Mouse (Mus musculus) neural tube, embryonic 13.5 days (tissue): ENCODE data around the gene Sox6. TPM values are rescaled to one million over a fixed set of nuclear protein-coding genes. Genes with fewer than 3 reads are reported as not detected.
"Not testable (repeated sequence)": the region's sequence is repeated elsewhere in the genome, so short reads cannot be mapped to it uniquely, and the experiment has no call there.

Experiments used
- ATAC-seq: fragments of 200-750 bp; cut with Nextera tagmentation; 2 replicates; pipeline ENCODE4 v1.8.0; 2017; ENCODE audit warnings: low read depth, mild to moderate bottlenecking, moderate TSS enrichment, moderate library complexity
- H3K27ac ChIP-seq: fragments of 300-500 bp; sonication (generic); replicated peaks from 2 replicates; pipeline ENCODE4 v1.5.1; 2015; ENCODE audit warnings: moderate library complexity, mild to moderate bottlenecking, inconsistent platforms
- H3K27me3 ChIP-seq: fragments of 300-500 bp; sonication (generic); 2 replicates; pipeline ENCODE4 v1.6.1; 2015; ENCODE audit warnings: mild to moderate bottlenecking, inconsistent platforms
- H3K36me3 ChIP-seq: fragments of 300-500 bp; sonication (generic); 2 replicates; pipeline ENCODE4 v1.6.1; 2015; ENCODE audit warnings: mild to moderate bottlenecking, inconsistent platforms
- H3K4me1 ChIP-seq: fragments of 300-500 bp; sonication (generic); replicated peaks from 2 replicates; pipeline ENCODE4 v1.6.1; 2015; ENCODE audit warnings: inconsistent platforms
- H3K4me2 ChIP-seq: fragments of 300-500 bp; sonication (generic); 2 replicates; pipeline ENCODE4 v1.6.1; 2015; ENCODE audit warnings: inconsistent platforms, mild to moderate bottlenecking, moderate library complexity
- H3K4me3 ChIP-seq: fragments of 300-500 bp; sonication (generic); 2 replicates; pipeline ENCODE4 v1.5.1; 2015; ENCODE audit warnings: mild to moderate bottlenecking, inconsistent platforms
- H3K9ac ChIP-seq: fragments of 300-500 bp; sonication (generic); 2 replicates; pipeline ENCODE4 v1.6.1; 2015; ENCODE audit warnings: moderate library complexity, mild to moderate bottlenecking, inconsistent platforms
- H3K9me3 ChIP-seq: fragments of 300-500 bp; sonication (generic); 2 replicates; pipeline ENCODE4 v1.6.1; 2016; ENCODE audit warnings: inconsistent platforms
- WGBS: fragments of 180-500 bp; shearing (Covaris S2); methylation state at CpG from one replicate; pipeline ENCODE4 v1.1.7; 2015; 5-methylcytosine and 5-hydroxymethylcytosine counted together
- polyA plus RNA-seq: library from polyadenylated mRNA; unstranded; fragments of >200 nt; fragmentation: Nextera tagmentation; extraction: Ambion mirVana; gene quantifications from 2 replicates; pipeline ENCODE4 v1.2.1, GENCODE M21; 2015

Gene Sox6
- 46.1 and 50.7 TPM in 2 replicates for polyA plus RNA-seq

- Histone ChIP-seq H3K9me3 (no peaks in the 10 kb centered on the region), H3K27ac (peak within 1 kb of the TSS; percentile 66), H3K4me2 (peak within 1 kb of the TSS; percentile 100), H3K9ac (peak within 1 kb of the TSS; percentile 66), H3K27me3 (peaks cover 71% of the 10 kb centered on the region), H3K4me1 (peaks cover 48% of the 10 kb centered on the region), H3K4me3 (peak within 1 kb of the TSS; percentile 47), H3K36me3 (no peaks in the 10 kb centered on the region)
- 0% methylated on average over 11 of the region's 11 CpGs for WGBS
- no peak for ATAC-seq
Measured at GRCm38 (mm10) chr7:116038511-116038910, at the start of gene Sox6. Sox6 (minus strand) TSS chr7:116038796.

- H3K27me3 ChIP-seq, H3K4me3 ChIP-seq, H3K4me1 ChIP-seq, H3K9me3 ChIP-seq, H3K4me2 ChIP-seq, H3K27ac ChIP-seq, ATAC-seq, H3K9ac ChIP-seq, H3K36me3 ChIP-seq: not testable (repeated sequence)
- 95% methylated on average over 11 of the region's 11 CpGs for WGBS
Measured at GRCm38 (mm10) chr7:116084366-116084765, 45.8 kb upstream of the Sox6 start, which contains the start of gene Gm4353. Gm4353 (minus strand) TSS chr7:116084635.

- H3K27me3 ChIP-seq: no peaks in the 10 kb centered on the region
- H3K36me3 ChIP-seq: no peaks in the 10 kb centered on the region
- no peak for ATAC-seq
- WGBS: 62% methylated on average over 1 of the region's 1 CpGs
- H3K9me3 ChIP-seq: no peaks in the 10 kb centered on the region
- H3K9ac ChIP-seq: no peak overlapping the region
- no peaks in the 10 kb centered on the region for H3K4me1 ChIP-seq
- H3K27ac ChIP-seq: no peak overlapping the region
- no peak overlapping the region for H3K4me2 ChIP-seq
- H3K4me3 ChIP-seq: no peak overlapping the region
Measured at GRCm38 (mm10) chr7:116060739-116061138, 22.1 kb upstream of the Sox6 start.

GRCm38 (mm10) chr7:116040470-116041019 is 1.9 kb upstream of the Sox6 start:
- Histone ChIP-seq H3K27me3 (peaks cover 52% of the 10 kb centered on the region), H3K9me3 (no peaks in the 10 kb centered on the region), H3K36me3 (no peaks in the 10 kb centered on the region), H3K4me3 (peak overlapping the region; percentile 47), H3K4me1 (peaks cover 33% of the 10 kb centered on the region), H3K9ac (no peak overlapping the region), H3K27ac (no peak overlapping the region), H3K4me2 (peak overlapping the region; percentile 100)
- WGBS: 15% methylated on average over 15 of the region's 15 CpGs
- ATAC-seq: no peak

GRCm38 (mm10) chr7:116039538-116040466 is 1.2 kb upstream of the Sox6 start:
- H3K36me3 ChIP-seq: no peaks in the 10 kb centered on the region
- WGBS: under 1% methylated on average over 48 of the region's 48 CpGs
- peak overlapping the region; percentile 100 for H3K4me2 ChIP-seq
- peak overlapping the region; percentile 47 for H3K4me3 ChIP-seq
- peaks cover 59% of the 10 kb centered on the region for H3K27me3 ChIP-seq
- no peaks in the 10 kb centered on the region for H3K9me3 ChIP-seq
- peak overlapping the region; percentile 66 for H3K27ac ChIP-seq
- H3K4me1 ChIP-seq: peaks cover 35% of the 10 kb centered on the region
- ATAC-seq: peak; percentile 93
- H3K9ac ChIP-seq: peak overlapping the region; percentile 66

- H3K9me3 ChIP-seq: no peaks in the 10 kb centered on the region
- no peaks in the 10 kb centered on the region for H3K36me3 ChIP-seq
- H3K4me2 ChIP-seq: peak within 1 kb of the TSS; percentile 100
- peak within 1 kb of the TSS; percentile 47 for H3K4me3 ChIP-seq
- peak; percentile 17; the same call in 1 of the 2 replicates for ATAC-seq
- WGBS: under 1% methylated on average over 11 of the region's 11 CpGs
- peak within 1 kb of the TSS; percentile 66 for H3K9ac ChIP-seq
- peaks cover 64% of the 10 kb centered on the region for H3K27me3 ChIP-seq
- peaks cover 42% of the 10 kb centered on the region for H3K4me1 ChIP-seq
- peak within 1 kb of the TSS; percentile 66 for H3K27ac ChIP-seq
Measured at GRCm38 (mm10) chr7:116039196-116039537, 571 bp upstream of the Sox6 start, which contains the start of gene 1110004F10Rik. 1110004F10Rik (plus strand) TSS chr7:116039397.

- Histone ChIP-seq H3K9me3 (no peaks in the 10 kb centered on the region), H3K27me3 (peaks cover 74% of the 10 kb centered on the region), H3K36me3 (no peaks in the 10 kb centered on the region), H3K9ac (peak overlapping the region; percentile 45; the same call in 1 of the 2 replicates), H3K27ac (no peak overlapping the region), H3K4me3 (peak overlapping the region; percentile 47), H3K4me2 (peak overlapping the region; percentile 100), H3K4me1 (peaks cover 52% of the 10 kb centered on the region)
- ATAC-seq: no peak
- 2% methylated on average over 13 of the region's 13 CpGs for WGBS
Measured at GRCm38 (mm10) chr7:116038024-116038423, 572 bp downstream of the Sox6 start.

- Histone ChIP-seq H3K9me3 (no peaks in the 10 kb centered on the region), H3K27ac (no peak overlapping the region), H3K27me3 (peaks cover 74% of the 10 kb centered on the region), H3K9ac (peak overlapping the region; percentile 47; the same call in 1 of the 2 replicates), H3K4me2 (peak overlapping the region; percentile 100), H3K4me3 (peak overlapping the region; percentile 25), H3K4me1 (peaks cover 59% of the 10 kb centered on the region), H3K36me3 (no peaks in the 10 kb centered on the region)
- no peak for ATAC-seq
- WGBS: 22% methylated on average over 18 of the region's 18 CpGs
Measured at GRCm38 (mm10) chr7:116036591-116037555, 1.7 kb downstream of the Sox6 start.

GRCm38 (mm10) chr7:116035504-116035903 is 3.1 kb downstream of the Sox6 start:
- Histone ChIP-seq H3K9ac (no peak overlapping the region), H3K4me1 (peaks cover 69% of the 10 kb centered on the region), H3K27ac (no peak overlapping the region), H3K4me3 (0 out of 2 replicates have a peak overlapping the region, but pooled peaks have one; percentile 67), H3K36me3 (no peaks in the 10 kb centered on the region), H3K4me2 (peak overlapping the region; percentile 100), H3K9me3 (no peaks in the 10 kb centered on the region), H3K27me3 (peaks cover 69% of the 10 kb centered on the region)
- ATAC-seq: no peak
- WGBS: 36% methylated on average over 4 of the region's 4 CpGs

GRCm38 (mm10) chr7:116034282-116034758 is 4.3 kb downstream of the Sox6 start:
- Histone ChIP-seq H3K4me2 (peak overlapping the region; percentile 100), H3K4me3 (peak overlapping the region; percentile 67), H3K36me3 (no peaks in the 10 kb centered on the region), H3K9me3 (no peaks in the 10 kb centered on the region), H3K27me3 (peaks cover 73% of the 10 kb centered on the region), H3K4me1 (peaks cover 70% of the 10 kb centered on the region), H3K9ac (peak overlapping the region; percentile 80), H3K27ac (peak overlapping the region; percentile 79)
- under 1% methylated on average over 25 of the region's 25 CpGs for WGBS
- peak; percentile 41 for ATAC-seq
